Mouse (Mus musculus): ENCODE results near the gene Zfp329. TPM values are rescaled to one million over a fixed set of nuclear protein-coding genes. Genes with fewer than 3 reads are reported as not detected.

Gene Zfp329
- polyA plus RNA-seq (2012; rRNA removed; ENCODE audit: low replicate concordance) = 2.1 and 3.4 TPM in 2 replicates

DNA sequence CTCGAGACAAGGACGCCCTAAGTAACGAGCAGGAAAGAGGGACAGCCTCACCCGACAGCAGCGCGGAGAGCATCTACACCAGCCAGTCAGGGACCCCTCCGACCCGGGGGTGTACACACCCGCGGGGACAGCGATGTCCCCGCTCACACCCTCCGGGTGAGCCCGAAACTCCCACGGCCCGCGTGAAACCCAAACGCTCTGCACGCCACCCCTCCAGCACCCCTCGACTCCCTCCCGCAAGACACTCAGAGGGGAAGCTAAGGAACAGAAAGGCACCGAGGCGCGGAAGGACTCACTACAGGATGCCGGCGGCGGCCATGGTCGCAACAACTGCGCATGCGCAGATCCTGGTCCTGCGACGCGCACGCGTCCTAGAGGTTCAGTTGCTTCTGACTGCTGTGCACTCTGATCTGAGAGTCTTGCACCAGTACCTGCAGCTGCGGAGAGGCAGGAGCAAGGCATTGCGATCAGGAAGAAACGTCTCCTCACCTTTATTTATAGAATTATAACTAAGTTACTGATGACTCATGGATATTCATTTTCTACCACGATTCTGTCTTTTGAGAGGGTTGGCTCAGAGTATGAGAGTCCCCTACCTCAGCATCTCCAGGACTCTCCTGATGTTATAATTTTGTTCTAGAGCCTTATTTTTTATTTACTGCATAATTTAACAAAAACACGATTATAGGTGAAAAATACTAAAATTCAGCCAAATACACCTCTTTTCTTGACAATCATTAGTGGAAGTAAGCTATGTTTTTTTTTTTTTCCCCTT lies at the start of gene Zfp329:
Gene Zfp329, minus strand, starts transcription at position 338 of the 775 bp plus-strand sequence.

GRCm38 (mm10) chr7:12834162-12835120 lies 15.8 kb upstream of the Zfp329 start, which contains the start of gene Zfp110:
Gene Zfp110 (plus strand): TSS chr7:12834761.

DNA sequence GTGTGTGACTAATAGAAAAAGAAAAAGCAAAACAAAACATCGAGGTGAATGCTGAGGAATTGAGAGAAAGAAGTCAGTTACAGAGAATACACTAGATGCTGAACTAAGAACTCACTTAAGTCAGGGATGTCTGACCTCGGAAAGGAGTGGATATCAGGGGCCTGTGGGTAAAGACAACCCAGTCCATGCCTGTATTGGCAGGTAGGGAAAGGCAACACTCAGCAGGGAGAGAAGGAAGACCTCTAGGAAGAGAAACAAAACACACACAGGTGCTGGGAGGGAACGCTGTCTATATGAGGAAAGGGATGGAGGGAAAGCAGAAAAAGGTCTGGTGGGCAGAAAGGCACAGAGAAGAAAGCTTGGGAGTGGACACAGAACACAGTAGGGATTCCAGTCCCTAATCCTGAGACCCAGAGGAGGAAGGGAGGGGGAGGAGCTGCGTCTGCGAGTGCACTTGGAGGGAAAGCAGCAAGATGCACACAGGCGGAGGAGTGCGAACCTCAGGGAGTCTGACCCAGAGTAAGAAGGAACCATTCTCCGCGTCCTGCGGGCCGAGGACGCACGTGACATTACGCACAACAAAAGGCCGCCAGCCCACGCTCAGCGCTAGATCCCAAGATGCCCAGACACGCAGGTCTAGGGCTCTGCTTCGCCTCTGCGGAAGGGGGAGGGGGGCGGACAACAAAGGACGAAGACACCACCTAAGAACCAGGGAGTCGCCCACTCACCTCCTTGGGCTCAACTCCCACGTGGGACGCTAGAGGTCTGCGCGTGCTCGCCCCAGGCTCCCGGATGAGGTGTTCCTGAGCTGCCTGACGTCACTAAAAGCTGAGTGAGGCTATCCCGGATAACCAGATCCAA lies 15.6 kb downstream of the Zfp329 start, which contains the start of gene Zscan18:
Gene Zscan18, minus strand, starts transcription at position 770 of the 861 bp plus-strand sequence.

Other genes with a start within 250 kb of the Zfp329 start
- under 0.01 TPM in 1 of 2 replicates, not detected in the other for gene Vmn2r53, start 210.1 kb downstream of the Zfp329 start, polyA plus RNA-seq (2012; rRNA removed; ENCODE audit: low replicate concordance)
- not detected in 2 replicates for gene Vmn2r54, start 178.5 kb downstream of the Zfp329 start, polyA plus RNA-seq (2012; rRNA removed; ENCODE audit: low replicate concordance)
- not detected in 2 replicates for gene Vmn2r55, start 133.9 kb downstream of the Zfp329 start, polyA plus RNA-seq (2012; rRNA removed; ENCODE audit: low replicate concordance)
- gene Vmn2r56, start 83.9 kb downstream of the Zfp329 start, polyA plus RNA-seq (2012; rRNA removed; ENCODE audit: low replicate concordance) = not detected in 2 replicates
- gene Zscan18, start 15.2 kb downstream of the Zfp329 start, polyA plus RNA-seq (2012; rRNA removed; ENCODE audit: low replicate concordance) = 1.1 and 5.5 TPM in 2 replicates
- 12.8 and 17.1 TPM in 2 replicates for gene Zfp110, start 15.9 kb upstream of the Zfp329 start, polyA plus RNA-seq (2012; rRNA removed; ENCODE audit: low replicate concordance)
- 1.4 and 2.6 TPM in 2 replicates for gene Zfp128, start 62.3 kb upstream of the Zfp329 start, polyA plus RNA-seq (2012; rRNA removed; ENCODE audit: low replicate concordance)
- 6.9 and 16.2 TPM in 2 replicates for gene Zscan22, start 79.0 kb upstream of the Zfp329 start, polyA plus RNA-seq (2012; rRNA removed; ENCODE audit: low replicate concordance)
- gene Rps5, start 103.4 kb upstream of the Zfp329 start, polyA plus RNA-seq (2012; rRNA removed; ENCODE audit: low replicate concordance) = 1,231 and 3,702 TPM in 2 replicates
- 0.26 and 0.54 TPM in 2 replicates for gene Rnf225, start 108.6 kb upstream of the Zfp329 start, polyA plus RNA-seq (2012; rRNA removed; ENCODE audit: low replicate concordance)
- 5.6 and 11.9 TPM in 2 replicates for gene Zfp324, start 147.0 kb upstream of the Zfp329 start, polyA plus RNA-seq (2012; rRNA removed; ENCODE audit: low replicate concordance)
- gene Zfp446, start 159.0 kb upstream of the Zfp329 start, polyA plus RNA-seq (2012; rRNA removed; ENCODE audit: low replicate concordance) = 5.9 and 11.7 TPM in 2 replicates
- gene Slc27a5, start 179.3 kb upstream of the Zfp329 start, polyA plus RNA-seq (2012; rRNA removed; ENCODE audit: low replicate concordance) = 0.32 and 0.63 TPM in 2 replicates
- gene Trim28, start 180.3 kb upstream of the Zfp329 start, polyA plus RNA-seq (2012; rRNA removed; ENCODE audit: low replicate concordance) = 168 and 437 TPM in 2 replicates
- gene Zbtb45, start 191.2 kb upstream of the Zfp329 start, polyA plus RNA-seq (2012; rRNA removed; ENCODE audit: low replicate concordance) = 12.3 and 22.9 TPM in 2 replicates
- gene Chmp2a, start 215.9 kb upstream of the Zfp329 start, polyA plus RNA-seq (2012; rRNA removed; ENCODE audit: low replicate concordance) = 100 and 104 TPM in 2 replicates
- gene Ube2m, start 219.4 kb upstream of the Zfp329 start, polyA plus RNA-seq (2012; rRNA removed; ENCODE audit: low replicate concordance) = 232 and 241 TPM in 2 replicates
- gene Mzf1, start 235.9 kb upstream of the Zfp329 start, polyA plus RNA-seq (2012; rRNA removed; ENCODE audit: low replicate concordance) = 0.92 and 2.7 TPM in 2 replicates